Mouse (Mus musculus) thymus, adult 2 months (tissue): Measurements from ENCODE around the gene Cd93.

ENCODE experiments used
- CTCF ChIP-seq: fragments of 200-500 bp; IDR thresholded peaks from 2 replicates; pipeline ENCODE4 v1.5.1; 2012; ENCODE audit warnings: mild to moderate bottlenecking, control low read depth, low read length, moderate library complexity, borderline replicate concordance; ENCODE audit not compliant: control insufficient read depth, poor library complexity, insufficient read depth; ENCODE audit errors: extremely low read depth
- POLR2A ChIP-seq: fragments of 200-500 bp; IDR thresholded peaks from 2 replicates; pipeline ENCODE4 v1.6.1; 2012; ENCODE audit warnings: mild to moderate bottlenecking, low read length, control low read depth, moderate library complexity; ENCODE audit not compliant: control insufficient read depth, poor library complexity, insufficient read depth; ENCODE audit errors: extremely low read depth

DNA sequence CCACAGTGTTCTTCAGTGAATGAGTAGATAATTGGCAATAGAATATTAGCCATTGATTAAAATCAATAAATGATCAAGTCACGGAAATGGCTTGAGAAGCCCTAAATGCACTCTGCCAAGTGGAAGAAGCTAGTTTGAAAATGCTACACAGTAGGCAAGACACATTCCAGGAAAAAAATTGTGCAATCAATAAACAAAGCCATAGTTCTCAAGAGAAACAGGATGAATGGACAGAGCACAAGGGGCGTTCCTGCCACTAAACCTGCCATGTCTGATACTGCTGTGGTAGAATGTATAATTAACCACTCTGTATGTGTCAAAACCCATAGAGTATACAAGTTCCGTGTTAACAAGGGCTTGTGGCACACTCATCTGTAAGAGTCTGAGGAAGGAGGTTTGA is 15.8 kb downstream of the Cd93 start:
- TF ChIP-seq CTCF, result no peak
- no peak for TF ChIP-seq POLR2A
